Mouse (Mus musculus): ENCODE measurements around the gene Dnaic1.
"Not testable (repeated sequence)": the region's sequence is repeated elsewhere in the genome, so short reads cannot be mapped to it uniquely, and the experiment has no call there.

Gene Dnaic1

DNA sequence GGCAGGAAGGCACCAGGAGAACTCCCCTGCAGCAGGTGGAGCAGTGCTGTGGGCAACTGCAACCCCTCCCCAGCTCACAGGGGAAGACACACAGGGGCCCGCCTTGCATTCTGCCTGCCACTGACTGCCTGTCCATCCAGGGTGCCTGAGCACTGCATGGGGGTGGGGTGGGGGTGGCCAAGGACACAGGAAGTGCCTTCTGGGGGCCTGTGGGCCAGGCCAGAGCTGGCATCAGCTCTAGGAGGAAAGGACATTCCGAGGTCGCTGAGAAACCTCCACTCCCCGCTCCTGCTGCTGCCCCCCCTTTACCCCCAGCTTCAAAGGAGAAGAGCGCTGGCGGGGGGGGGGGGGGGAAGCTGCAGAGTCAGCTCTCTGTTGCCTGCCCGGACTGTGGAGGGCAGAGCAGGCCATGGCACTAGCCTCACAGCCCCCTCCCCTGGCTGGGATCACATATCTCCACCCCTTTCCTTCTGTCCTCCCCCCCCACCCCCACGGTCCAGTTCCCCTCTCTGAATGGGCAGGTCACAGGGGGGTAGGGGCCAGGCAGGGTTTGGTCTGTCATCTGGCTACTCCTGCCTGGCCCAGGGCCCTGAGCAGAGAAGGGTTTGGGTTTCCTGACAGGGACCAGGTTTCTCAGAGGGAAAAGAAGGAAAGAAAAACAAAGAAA, 95.6 kb downstream of the Dnaic1 start:
- DNase-seq (ENCODE audit: low spot score): no peak

DNA sequence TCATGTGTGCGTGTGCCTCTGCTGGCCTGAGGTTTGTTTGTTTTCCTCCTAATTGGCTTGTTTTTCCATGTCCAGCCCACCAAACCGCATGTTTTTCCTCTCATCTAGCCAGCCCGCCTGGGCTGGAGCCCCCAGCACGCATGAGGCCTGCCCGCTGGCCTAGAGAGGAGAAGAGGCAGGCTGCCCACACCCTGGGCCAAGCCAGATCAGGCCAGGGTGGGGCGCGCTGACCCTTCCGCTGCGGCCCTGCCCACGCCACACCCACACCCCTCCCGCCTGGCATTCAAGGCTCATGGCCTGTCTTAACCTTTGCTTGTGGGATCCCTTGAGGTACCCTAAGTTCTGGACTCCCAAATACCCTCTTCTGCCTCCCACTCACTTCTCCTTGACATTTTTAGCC, 97.1 kb downstream of the Dnaic1 start:
- DNase-seq (ENCODE audit: low spot score): no peak

DNA sequence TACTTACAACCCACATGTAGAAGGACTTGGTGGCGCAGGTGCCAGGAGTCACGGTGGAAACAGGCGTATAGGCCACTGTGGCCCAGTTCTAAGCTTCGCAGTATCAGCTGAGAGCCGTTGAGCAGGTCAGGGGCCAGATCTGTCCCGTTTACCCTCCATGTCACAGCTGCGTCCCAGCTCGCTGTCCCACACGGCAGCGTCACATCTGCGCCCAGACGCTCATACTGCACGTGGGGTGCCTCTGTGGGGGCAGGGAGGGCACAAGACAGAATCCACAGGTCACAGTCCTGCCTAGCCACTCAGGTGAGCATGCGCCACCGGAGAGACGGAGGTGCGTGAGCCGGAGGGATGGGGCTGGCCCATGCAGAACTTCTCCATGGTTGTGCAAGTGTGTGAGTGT, 101.3 kb downstream of the Dnaic1 start:
- no peak for DNase-seq (ENCODE audit: low spot score)

DNA sequence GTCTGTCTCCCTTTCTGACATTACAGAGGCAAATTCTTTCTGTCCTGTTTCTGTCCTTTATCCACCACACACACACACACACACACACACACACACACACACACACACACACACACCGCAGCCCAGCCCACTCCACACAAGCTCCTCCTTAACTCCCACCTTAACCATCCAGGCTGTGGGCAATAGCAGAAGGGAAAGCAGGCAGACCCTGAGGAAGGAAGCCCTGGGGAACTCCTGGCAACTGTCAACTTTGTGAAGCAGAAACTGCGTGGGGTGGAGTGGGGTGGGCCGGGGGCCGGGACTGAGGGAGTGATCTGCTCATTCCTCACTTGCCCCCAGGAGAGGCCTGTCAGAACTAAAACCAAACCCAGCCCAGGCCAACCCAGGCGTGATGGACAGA, 101.9 kb downstream of the Dnaic1 start:
- DNase-seq (ENCODE audit: low spot score): no peak

DNA sequence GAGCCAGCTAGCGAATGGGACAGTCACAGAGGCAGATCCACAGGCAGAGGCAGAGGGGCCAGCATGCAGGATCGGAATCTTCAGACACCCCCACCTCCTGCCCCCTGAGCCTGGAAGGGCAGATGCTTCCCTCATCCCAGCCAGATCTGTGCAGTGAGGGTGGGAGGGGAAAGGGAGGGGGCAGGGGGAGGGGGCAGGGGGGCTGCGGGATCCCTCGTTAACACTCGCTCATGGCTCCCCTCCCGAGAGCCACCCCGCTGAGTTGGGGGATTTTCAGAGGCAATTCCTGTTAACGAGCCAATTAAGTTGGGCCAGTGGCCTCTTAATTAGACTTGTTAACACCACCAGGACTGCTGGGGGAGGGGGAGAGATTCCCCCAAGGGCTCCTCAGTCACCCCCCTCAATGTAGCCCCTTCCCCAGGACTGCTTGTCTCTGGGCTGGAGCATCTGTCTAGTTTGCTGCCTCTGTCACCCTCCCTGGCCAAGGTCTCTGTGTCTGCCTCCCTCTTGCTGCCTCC, 102.4 kb downstream of the Dnaic1 start:
- no peak for DNase-seq (ENCODE audit: low spot score)

DNA sequence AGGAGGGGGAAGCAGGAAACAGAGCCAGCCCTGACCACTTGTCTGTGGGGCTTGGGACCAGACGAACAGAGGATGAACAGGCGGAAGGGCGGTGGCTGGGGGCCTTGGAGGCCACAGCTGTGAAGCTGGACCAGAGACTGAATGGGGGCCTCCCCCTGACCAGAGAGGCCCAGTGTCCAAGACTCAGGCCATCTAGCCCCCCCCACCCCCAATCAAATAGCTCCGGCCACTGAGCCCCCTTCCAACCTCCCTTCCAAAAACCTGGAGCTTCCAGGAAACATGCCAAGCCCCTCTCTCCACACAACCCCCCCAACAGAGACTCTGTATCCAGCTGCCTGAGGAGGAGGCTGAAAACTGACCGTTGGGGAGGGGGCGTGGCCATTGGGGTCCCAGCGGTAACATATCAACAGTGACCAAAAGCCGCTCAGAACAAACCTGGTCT, 103.0 kb downstream of the Dnaic1 start:
- no peak for DNase-seq (ENCODE audit: low spot score)

DNA sequence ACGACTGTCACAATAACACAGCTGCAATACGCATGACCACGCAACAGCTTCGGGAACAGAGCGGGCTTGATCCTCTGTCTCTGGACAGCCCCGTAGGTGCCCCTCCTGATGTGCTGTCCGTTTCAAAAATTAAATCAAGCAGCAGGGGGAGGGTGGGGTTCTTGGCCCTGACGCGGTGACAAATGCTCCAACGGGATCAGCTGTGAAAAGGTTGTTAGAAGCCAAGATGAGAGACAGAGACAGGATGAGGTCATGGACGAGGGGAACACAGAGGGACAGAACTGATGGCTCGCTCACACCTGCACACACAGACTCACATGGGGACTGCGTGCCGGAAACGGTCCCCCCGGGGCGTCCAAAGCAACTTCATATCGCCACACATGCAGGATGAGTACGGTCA, 103.6 kb downstream of the Dnaic1 start:
- no peak for DNase-seq (ENCODE audit: low spot score)

DNA sequence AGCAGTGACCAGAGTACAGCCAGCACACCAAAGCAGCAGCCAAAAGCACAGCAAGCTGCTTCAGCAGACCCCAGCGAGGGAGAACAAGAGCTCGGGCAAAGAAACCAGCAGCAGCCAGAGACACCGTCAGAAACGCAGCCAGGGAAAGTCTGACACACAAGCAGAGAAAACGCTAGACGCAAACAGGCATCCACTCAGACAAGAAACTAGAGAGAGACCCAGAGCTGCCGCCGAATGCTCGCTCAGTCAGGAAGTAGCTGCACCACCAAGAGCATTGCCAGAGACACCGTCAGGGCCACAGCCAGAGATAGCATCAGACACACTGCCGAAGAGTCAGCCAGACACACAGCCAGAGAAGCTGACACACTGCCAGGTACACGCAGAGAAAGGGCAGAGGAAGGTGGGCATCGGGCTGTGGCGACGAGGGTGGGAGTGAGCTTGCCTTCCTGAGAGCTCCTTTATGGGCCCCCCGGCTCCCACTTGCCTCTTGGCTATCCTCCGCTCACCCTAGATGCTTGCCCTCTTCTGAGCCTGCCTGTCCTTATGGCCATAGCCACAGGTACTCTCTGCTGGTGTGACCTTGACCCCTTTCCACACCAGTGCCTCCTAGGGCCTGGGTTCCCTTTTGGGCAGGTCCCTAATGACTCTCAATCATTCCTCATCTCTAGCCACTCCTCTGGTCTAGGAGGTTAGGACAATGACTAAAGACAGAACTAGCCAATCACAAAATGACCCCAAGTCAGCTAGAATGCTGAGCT, 106.9 kb downstream of the Dnaic1 start:
- DNase-seq (ENCODE audit: low spot score): no peak

DNA sequence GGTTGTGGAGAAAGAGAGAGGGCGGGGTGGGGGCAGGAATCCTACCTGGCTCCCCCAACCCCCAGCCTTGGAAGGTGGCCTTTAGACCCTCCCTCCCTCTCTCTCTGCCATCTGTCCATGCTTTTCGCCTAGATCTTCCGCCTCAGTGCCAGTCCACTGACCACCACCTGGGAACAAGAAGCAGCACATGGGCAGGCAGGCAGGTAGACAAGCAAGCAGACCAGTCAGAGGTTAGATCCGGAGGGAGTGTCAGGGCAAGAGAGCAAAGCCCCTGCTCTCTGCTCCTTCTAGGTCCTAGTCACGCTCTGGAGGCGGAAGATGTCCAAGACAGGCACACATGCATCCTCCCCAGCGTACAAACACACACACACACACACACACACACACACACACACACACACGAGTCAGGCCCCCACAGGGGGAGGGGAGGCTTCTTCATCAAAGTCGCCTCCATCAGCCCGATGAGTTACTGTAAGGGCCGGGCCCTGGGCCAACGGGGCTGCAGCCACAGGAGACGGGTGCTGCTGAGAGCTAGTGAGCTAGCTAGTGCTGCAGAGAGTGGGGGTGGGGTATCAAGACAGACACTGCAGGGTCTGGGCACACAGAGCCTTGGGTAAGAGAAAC, 107.5 kb downstream of the Dnaic1 start:
- no peak for DNase-seq (ENCODE audit: low spot score)

DNA sequence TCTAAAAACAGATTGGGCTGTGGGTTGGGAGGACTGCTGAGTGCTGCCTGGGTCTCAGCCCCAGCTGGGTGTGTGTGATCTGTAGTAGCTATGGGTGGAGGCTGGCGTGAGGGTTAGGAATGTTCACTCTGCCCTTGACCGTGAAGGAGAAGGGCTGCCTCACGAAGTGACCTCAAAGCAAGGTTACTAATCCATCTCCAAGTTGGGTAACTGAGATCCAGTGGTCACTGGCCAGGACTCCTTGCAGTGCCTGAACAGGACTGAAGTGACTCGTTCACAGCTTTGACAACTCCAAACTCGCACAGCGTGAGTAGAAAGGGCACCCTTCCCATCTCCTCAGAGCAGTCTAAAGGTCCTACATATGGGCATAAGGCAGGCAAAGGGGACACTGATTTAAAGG, 109.3 kb downstream of the Dnaic1 start:
- no peak for DNase-seq (ENCODE audit: low spot score)

DNA sequence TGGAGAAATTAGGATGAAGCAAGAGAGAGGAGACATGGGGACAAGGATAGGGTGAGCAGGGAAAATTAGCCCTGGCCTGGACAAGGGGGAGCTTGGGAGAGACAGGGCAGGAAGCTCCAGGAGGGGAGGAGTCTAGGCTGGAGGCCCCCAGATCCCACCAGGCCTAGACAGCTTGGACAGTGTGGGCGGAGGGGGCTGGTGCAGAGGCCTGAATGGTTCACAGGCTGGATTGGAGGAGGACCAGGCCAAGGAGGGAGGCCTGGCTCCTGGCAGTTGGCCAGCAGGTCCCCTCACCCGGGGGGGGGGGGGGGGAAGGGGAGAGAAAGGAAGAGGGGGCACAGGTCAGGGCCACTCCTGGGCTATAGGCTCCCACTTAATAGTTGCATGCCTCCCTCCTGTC, 109.7 kb downstream of the Dnaic1 start:
- no peak for DNase-seq (ENCODE audit: low spot score)

DNA sequence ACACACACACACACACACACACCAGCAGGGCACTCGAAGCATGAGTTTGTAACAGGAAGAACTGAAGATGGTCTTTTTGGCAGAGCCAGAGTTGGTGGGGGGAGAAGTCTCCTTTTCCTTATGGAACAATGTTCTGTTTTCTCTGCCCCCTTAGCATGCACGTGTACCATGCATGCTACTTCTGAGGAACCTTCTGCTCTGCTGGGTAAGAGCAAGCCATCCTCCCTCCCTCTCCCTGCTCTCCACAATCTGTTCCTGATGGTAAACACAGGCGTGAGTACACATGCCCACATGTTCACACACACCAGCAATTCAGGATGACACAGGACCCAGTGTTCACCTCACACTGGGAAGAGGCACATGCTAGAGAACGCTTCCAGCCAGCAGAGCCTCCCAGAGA, 111.6 kb downstream of the Dnaic1 start:
- no peak for DNase-seq (ENCODE audit: low spot score)

DNA sequence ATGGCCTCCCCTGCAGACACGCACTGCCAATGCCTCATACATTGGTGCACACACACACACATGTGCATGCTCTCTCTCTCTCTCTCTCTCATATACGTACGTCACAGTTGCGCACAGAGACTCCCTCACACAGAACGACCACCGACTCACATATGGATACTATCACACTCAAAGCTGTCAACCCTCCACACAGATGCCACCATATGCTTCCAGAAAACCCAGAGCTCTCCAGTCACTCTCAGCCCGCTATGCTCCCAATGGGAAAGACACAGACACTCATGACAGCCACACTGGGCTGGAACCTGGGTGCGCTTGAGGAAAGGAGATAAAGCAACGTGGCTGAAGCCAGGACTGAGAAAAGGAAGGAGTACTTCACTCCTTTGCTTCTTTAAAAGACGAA, 112.4 kb downstream of the Dnaic1 start:
- DNase-seq (ENCODE audit: low spot score): no peak

DNA sequence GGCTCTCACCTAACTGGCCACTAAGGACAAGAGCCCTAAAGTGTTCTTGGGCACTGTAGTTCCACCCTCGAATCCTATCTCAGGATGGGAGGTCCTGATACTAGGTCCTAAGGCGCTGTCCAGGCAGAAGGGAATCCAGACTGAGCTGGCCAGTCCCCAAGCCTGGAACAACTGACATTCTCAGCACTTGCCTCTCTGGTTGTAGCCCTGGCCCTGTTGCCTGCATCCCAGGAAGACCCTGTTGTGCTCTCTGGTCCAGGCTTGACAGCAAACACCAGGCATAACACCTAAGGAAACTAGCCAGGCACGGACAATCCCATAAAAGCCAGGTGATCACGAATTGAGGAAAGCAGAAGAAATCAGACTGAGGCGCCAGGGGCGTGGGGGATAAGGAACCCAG, 113.2 kb downstream of the Dnaic1 start:
- no peak for DNase-seq (ENCODE audit: low spot score)

DNA sequence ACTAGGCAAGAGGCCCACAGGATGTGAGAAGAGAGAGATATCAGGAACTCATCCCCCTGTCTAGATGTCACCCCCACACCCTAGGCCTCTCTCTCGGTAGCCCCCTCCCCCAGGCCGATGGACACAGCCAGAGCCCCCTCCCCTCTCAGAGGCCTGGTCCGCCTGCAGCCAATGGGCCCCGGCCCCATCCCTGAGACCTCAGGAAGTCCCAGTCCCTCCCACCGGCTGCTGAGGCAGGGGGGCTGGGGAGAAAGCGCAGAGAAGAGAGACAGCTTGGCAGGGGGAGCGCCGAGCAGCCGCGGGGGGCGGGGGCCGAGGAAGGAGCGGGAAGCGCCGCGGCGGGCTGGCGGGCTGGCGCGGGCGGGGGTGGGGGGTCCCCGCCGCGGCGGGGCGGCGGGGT, 113.7 kb downstream of the Dnaic1 start:
- not testable (repeated sequence) for DNase-seq (ENCODE audit: low spot score)

DNA sequence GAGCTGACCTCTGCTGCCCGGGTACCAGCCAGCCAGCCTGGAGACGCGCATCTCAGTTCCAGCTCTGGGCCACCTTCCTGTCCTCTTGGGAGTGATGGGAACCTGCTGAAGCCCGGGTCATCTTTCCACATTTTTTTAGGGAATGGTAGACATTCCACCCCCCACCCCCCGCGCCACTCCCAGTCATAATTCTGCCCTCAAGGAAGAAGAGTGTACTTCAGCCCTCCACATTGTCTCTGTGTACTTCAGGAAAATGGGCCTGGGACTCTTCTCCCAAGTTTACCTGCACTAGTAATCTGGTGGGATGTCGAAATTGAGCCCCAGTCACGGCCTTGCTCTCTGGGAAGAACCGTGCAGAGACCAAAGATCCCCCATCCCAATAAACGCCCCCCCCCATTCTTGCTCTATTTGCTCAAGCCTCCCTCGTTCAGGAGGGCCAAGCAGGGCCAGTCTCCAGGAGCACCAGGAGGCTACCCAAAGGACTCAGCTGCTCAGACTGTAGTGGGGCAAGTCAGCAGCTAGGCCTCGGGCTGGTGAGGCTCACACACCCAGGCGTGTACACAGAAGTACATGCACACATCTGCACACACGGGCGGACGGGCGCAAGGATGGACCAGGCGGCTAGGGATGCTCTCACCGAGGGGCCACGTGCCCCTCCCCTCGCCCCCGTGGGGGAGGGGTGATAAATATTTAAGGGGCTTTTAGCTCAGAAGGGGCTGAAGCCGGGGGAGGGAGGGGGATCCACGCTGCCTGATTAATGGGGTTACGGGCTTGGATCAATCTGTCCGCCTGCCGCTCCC, 114.8 kb downstream of the Dnaic1 start:
- DNase-seq (ENCODE audit: low spot score): not testable (repeated sequence)

DNA sequence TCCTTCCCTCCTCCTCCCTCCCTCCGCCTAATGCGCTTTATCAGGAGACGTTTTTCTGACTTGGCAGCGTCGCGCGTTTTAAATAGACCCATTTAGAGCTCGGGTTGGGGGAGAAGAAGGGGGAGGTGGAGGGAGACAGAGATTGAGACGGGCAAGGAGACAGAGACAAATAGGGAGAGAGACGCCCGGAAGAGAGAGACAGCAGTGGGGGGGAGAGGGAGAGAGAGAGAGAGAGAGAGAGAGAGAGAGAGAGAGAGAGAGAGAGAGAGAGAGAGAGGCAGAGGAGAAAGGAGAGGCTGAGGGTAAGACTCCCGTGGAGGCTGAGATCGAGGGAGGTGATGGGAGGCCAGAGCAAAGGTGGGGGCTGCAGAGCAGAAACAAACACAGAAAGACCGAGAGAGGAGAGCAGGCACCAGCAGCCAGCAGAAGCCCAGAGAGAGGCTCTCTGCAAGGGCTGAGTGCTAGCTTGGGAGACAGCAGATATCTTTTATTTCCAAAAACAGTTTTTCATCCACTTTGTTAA, 115.4 kb downstream of the Dnaic1 start:
- DNase-seq (ENCODE audit: low spot score): not testable (repeated sequence)

DNA sequence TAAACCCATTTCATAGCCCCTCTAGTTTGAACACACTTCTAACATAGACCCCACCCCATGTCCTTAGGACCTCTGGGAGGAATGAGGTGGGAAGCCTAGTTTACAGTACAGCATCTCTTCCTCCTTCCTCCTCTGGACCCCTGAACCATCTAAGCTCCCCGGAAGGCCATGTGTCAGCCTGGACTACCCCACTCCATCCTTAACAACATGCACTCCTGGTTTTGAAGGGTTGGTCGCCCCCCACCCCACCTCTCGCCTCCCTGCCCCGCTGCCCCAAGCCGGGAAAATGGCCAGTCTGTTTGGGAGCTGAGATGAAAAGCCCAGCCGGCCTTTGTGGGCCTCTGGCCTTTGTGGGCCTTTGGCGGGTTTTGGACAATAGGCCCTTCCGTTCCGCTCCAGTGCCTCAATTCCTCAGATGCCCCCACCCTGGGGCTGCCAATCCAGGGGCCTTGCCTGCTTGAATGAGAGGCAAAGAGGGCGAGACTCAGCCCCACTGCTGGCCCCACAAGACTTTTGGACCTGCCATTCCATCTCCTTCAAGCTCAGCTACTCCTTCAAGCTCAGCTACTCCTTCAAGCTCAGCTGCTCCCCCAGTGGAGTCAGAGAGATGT, 116.4 kb downstream of the Dnaic1 start:
- not testable (repeated sequence) for DNase-seq (ENCODE audit: low spot score)

All from urinary bladder, postnatal 25 days (tissue).